Mouse (Mus musculus) myocyte (in vitro differentiated cells): Measurements from ENCODE around the gene Pde4d. TPM values are rescaled to one million over a fixed set of nuclear protein-coding genes. Genes with fewer than 3 reads are reported as not detected.

ENCODE experiments used
- H3K27me3 ChIP-seq: one replicate; pipeline ENCODE4 v1.6.1; 2011; ENCODE audit not compliant: control insufficient read depth, insufficient read depth, insufficient read length
- H3K36me3 ChIP-seq: one replicate; pipeline ENCODE4 v1.6.1; 2011; ENCODE audit not compliant: control insufficient read depth, insufficient read depth
- H3K4me2 ChIP-seq: one replicate; pipeline ENCODE4 v1.6.1; 2011; ENCODE audit warnings: low read depth, control low read depth
- H3K4me3 ChIP-seq: one replicate; pipeline ENCODE4 v1.5.1; 2011; ENCODE audit warnings: mild to moderate bottlenecking, control low read depth, moderate library complexity
- H3K79me2 ChIP-seq: one replicate; pipeline ENCODE4 v1.6.1; 2011; ENCODE audit not compliant: control insufficient read depth, insufficient read depth
- H3ac ChIP-seq: one replicate; pipeline ENCODE4 v1.6.1; 2011; ENCODE audit not compliant: control insufficient read depth, insufficient read length
- CEBPB ChIP-seq: IDR thresholded peaks from 2 replicates; pipeline ENCODE4 v1.6.1; 2011; ENCODE audit warnings: mild to moderate bottlenecking, moderate library complexity; ENCODE audit not compliant: poor library complexity, insufficient read depth, severe bottlenecking
- E2F4 ChIP-seq: IDR thresholded peaks from one replicate; pipeline ENCODE4 v1.6.1; 2011; ENCODE audit warnings: mild to moderate bottlenecking, control low read depth, moderate library complexity; ENCODE audit not compliant: insufficient read depth
- MAX ChIP-seq: IDR thresholded peaks from one replicate; pipeline ENCODE4 v1.6.1; 2011; ENCODE audit warnings: low read depth, mild to moderate bottlenecking, control low read depth
- MYOD1 ChIP-seq, 3 experiments: IDR thresholded peaks; one replicate each; pipeline ENCODE4 v1.6.1; 2011; ENCODE audit warnings: control low read depth in 2 of 3, low read depth in 2 of 3, mild to moderate bottlenecking in 2 of 3, moderate library complexity in 1 of 3; ENCODE audit not compliant: insufficient read length in 2 of 3, control insufficient read depth in 1 of 3
- MYOG ChIP-seq, 3 experiments: IDR thresholded peaks; one replicate each; pipeline ENCODE4 v1.6.1; 2011; ENCODE audit warnings: control low read depth in 2 of 3, low read depth in 2 of 3, mild to moderate bottlenecking in 2 of 3; ENCODE audit not compliant: insufficient read length in 2 of 3, control insufficient read depth in 1 of 3, insufficient read depth in 1 of 3
- POLR2A ChIP-seq: IDR thresholded peaks from one replicate; pipeline ENCODE4 v1.6.1; 2011; ENCODE audit warnings: low read depth, mild to moderate bottlenecking, control low read depth, moderate library complexity; ENCODE audit not compliant: insufficient read length
- POLR2AphosphoS2 ChIP-seq: IDR thresholded peaks from one replicate; pipeline ENCODE4 v1.6.1; 2011; ENCODE audit warnings: low read depth, control low read depth; ENCODE audit not compliant: insufficient read length
- REST ChIP-seq: IDR thresholded peaks from one replicate; pipeline ENCODE4 v1.6.1; 2011; ENCODE audit warnings: mild to moderate bottlenecking, control low read depth, moderate library complexity; ENCODE audit not compliant: insufficient read depth, insufficient read length
- SRF ChIP-seq: IDR thresholded peaks from one replicate; pipeline ENCODE4 v1.6.1; 2011; ENCODE audit warnings: low read depth; ENCODE audit not compliant: control insufficient read depth, insufficient read length
- TCF12 ChIP-seq: IDR thresholded peaks from one replicate; pipeline ENCODE4 v1.6.1; 2011; ENCODE audit warnings: mild to moderate bottlenecking, control low read depth; ENCODE audit not compliant: poor library complexity, insufficient read depth, severe bottlenecking
- TCF3 ChIP-seq: IDR thresholded peaks from one replicate; pipeline ENCODE4 v1.6.1; 2011; ENCODE audit warnings: low read depth, control low read depth; ENCODE audit not compliant: insufficient read length
- USF1 ChIP-seq: IDR thresholded peaks from one replicate; pipeline ENCODE4 v1.6.1; 2011; ENCODE audit warnings: low read depth, mild to moderate bottlenecking, control low read depth, moderate library complexity
- polyA plus RNA-seq: library from polyadenylated mRNA; unstranded; fragments of >200 nt; fragmentation: generic; extraction: Trizol; gene quantifications from one replicate; pipeline ENCODE4 v1.2.1, GENCODE M21; 2012; ENCODE audit warnings: missing spikeins

The Pde4d gene
- polyA plus RNA-seq, 1 experiment = 8.2 TPM

GRCm38 (mm10) chr13:109354017-109354416 is 904.3 kb downstream of the Pde4d start:
- H3K4me2 ChIP-seq = no peak overlapping the region
- TF ChIP-seq TCF12 (no peak), POLR2A (no peak), CEBPB (no peak), POLR2AphosphoS2 (no peak)
- H3K79me2 ChIP-seq = no peaks in the 10 kb centered on the region
- no peaks in the 10 kb centered on the region for H3K36me3 ChIP-seq
- no peak overlapping the region for H3ac ChIP-seq
- no peak overlapping the region for H3K4me3 ChIP-seq
- no peaks in the 10 kb centered on the region for H3K27me3 ChIP-seq

GRCm38 (mm10) chr13:109356252-109356651 is 906.5 kb downstream of the Pde4d start:
- no peak overlapping the region for H3K4me2 ChIP-seq
- TF ChIP-seq E2F4 (no peak), SRF (no peak), USF1 (no peak), POLR2A (no peak), TCF12 (no peak), REST (no peak), MAX (no peak), CEBPB (no peak), MYOG (IDR thresholded peaks at IDR 0.05; ENCODE audit: control insufficient read depth in 1 of 3, insufficient read depth in 1 of 3, insufficient read length in 2 of 3, low read depth in 2 of 3) (no peak), TCF3 (no peak), POLR2AphosphoS2 (no peak), MYOD1 (IDR thresholded peaks at IDR 0.05; ENCODE audit: control insufficient read depth in 1 of 3, insufficient read length in 2 of 3, low read depth in 2 of 3) (no peak)
- no peaks in the 10 kb centered on the region for H3K27me3 ChIP-seq
- no peak overlapping the region for H3ac ChIP-seq
- no peaks in the 10 kb centered on the region for H3K79me2 ChIP-seq
- H3K36me3 ChIP-seq = no peaks in the 10 kb centered on the region
- no peak overlapping the region for H3K4me3 ChIP-seq

GRCm38 (mm10) chr13:109359994-109360393 is 910.2 kb downstream of the Pde4d start:
- TF ChIP-seq E2F4 (no peak), MYOD1 (IDR thresholded peaks at IDR 0.05; ENCODE audit: control insufficient read depth in 1 of 3, insufficient read length in 2 of 3, low read depth in 2 of 3) (no peak), MYOG (IDR thresholded peaks at IDR 0.05; ENCODE audit: control insufficient read depth in 1 of 3, insufficient read depth in 1 of 3, insufficient read length in 2 of 3, low read depth in 2 of 3) (no peak), TCF3 (no peak), REST (no peak), TCF12 (no peak), POLR2AphosphoS2 (no peak), POLR2A (no peak), SRF (no peak), MAX (no peak), CEBPB (no peak), USF1 (no peak)

GRCm38 (mm10) chr13:109362340-109362739 is 912.6 kb downstream of the Pde4d start:
- Histone ChIP-seq H3K4me3 (no peak overlapping the region), H3K36me3 (no peaks in the 10 kb centered on the region), H3ac (no peak overlapping the region), H3K4me2 (no peak overlapping the region), H3K79me2 (no peaks in the 10 kb centered on the region), H3K27me3 (no peaks in the 10 kb centered on the region)
- TF ChIP-seq TCF12 = no peak
- no peak for TF ChIP-seq POLR2A
- no peak for TF ChIP-seq E2F4
- no peak for TF ChIP-seq SRF
- no peak for TF ChIP-seq MAX
- TF ChIP-seq CEBPB = no peak
- no peak for TF ChIP-seq USF1
- TF ChIP-seq TCF3 = no peak
- no peak for TF ChIP-seq POLR2AphosphoS2
- TF ChIP-seq REST = no peak

More at GRCm38 (mm10) chr13:109359994-109360393, 910.2 kb downstream of the Pde4d start:
- Histone ChIP-seq H3K4me2 (no peak overlapping the region), H3K4me3 (no peak overlapping the region), H3K79me2 (no peaks in the 10 kb centered on the region), H3K27me3 (no peaks in the 10 kb centered on the region), H3K36me3 (no peaks in the 10 kb centered on the region), H3ac (no peak overlapping the region)

GRCm38 (mm10) chr13:109374465-109374864 is 924.7 kb downstream of the Pde4d start:
- Histone ChIP-seq H3K4me3 (no peak overlapping the region), H3ac (no peak overlapping the region), H3K36me3 (no peaks in the 10 kb centered on the region), H3K79me2 (no peaks in the 10 kb centered on the region), H3K4me2 (no peak overlapping the region), H3K27me3 (no peaks in the 10 kb centered on the region)
- TF ChIP-seq SRF (no peak), TCF3 (no peak), CEBPB (no peak), MAX (no peak), MYOD1 (IDR thresholded peaks at IDR 0.05; ENCODE audit: control insufficient read depth in 1 of 3, insufficient read length in 2 of 3, low read depth in 2 of 3) (no peak), MYOG (IDR thresholded peaks at IDR 0.05; ENCODE audit: control insufficient read depth in 1 of 3, insufficient read depth in 1 of 3, insufficient read length in 2 of 3, low read depth in 2 of 3) (no peak), REST (no peak), E2F4 (no peak), POLR2A (no peak), USF1 (no peak), POLR2AphosphoS2 (no peak), TCF12 (no peak)
